Mouse (Mus musculus) right cerebral cortex, postnatal 4 days (tissue): ENCODE measurements at regions not wholly inside any gene's neighbourhood (a gene's known extent, or its start where the extent isn't known, plus 50 kb on each side); places are given as distances from the start of the nearest gene placed in this dataset.
"Not testable (repeated sequence)": the region's sequence is repeated elsewhere in the genome, so short reads cannot be mapped to it uniquely, and the experiment has no call there.

Experiments
- DNase-seq: peaks from one replicate; pipeline ENCODE4 v3.0.0-alpha.2; 2022

- not testable (repeated sequence) for DNase-seq
These were observed 456.2 kb upstream of the Brinp1 start for GRCm38 (mm10) chr4:69410411-69410810.

DNA sequence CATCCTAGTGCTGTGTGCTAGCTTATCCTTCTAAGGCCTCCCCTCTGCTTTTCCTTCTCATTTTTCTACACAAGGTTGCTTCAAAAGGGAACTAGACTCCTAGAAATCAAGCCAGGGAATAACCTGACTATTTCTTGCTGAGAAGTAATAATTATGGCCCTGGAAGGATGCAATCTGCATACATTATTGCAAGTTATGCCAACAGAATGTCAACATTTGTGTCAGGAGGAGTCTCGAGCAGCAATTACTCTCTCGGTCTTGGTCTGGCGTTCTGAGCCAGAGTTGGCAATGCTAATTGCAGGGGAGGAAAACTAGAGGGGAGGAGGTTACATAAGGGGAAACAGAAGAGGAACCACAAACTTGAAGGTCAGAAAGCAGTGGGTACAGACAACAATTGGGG is 441.3 kb upstream of the Brinp1 start:
- DNase-seq = no peak

DNA sequence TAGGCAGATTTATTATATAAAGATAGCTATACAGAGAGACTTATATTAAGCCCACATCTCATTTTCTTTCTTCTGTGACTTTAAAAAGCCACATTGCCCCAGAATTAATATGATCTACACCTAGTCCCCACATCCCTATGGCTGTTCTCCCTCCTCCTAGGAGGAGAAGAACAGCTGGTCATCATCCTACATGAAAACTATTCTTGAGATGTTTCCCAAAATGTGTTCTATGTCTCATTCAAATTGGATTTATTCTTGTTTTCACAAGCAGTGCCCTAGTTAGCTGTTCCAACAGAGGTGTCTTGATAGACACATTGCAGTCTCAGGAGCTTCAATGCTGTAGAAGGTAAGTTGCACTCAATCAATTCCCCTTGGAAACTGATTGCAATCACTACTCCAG is 429.1 kb upstream of the Brinp1 start:
- DNase-seq = no peak

- no peak for DNase-seq
These were observed 392.8 kb upstream of the Brinp1 start for GRCm38 (mm10) chr4:69346979-69347465.

- DNase-seq = no peak
These were observed 373.4 kb upstream of the Brinp1 start for GRCm38 (mm10) chr4:69327606-69328005.
